Mouse (Mus musculus) erythroblast, embryonic 14.5 days (primary cell): Measurements from ENCODE around the gene Nxpe5.

Experiments used
- GATA1 ChIP-seq: IDR thresholded peaks from 2 replicates; pipeline ENCODE4 v1.6.1; 2012; ENCODE audit warnings: low read length, inconsistent platforms, mixed read lengths
- TAL1 ChIP-seq: IDR thresholded peaks from 3 replicates; pipeline ENCODE4 v1.6.1; 2012; ENCODE audit warnings: low read length, inconsistent platforms, mixed read lengths

- TF ChIP-seq GATA1 (no peak), TAL1 (no peak)
Observed at GRCm38 (mm10) chr5:138267114-138267513, 41.4 kb downstream of the Nxpe5 start.
